In the genomic region with DNA sequence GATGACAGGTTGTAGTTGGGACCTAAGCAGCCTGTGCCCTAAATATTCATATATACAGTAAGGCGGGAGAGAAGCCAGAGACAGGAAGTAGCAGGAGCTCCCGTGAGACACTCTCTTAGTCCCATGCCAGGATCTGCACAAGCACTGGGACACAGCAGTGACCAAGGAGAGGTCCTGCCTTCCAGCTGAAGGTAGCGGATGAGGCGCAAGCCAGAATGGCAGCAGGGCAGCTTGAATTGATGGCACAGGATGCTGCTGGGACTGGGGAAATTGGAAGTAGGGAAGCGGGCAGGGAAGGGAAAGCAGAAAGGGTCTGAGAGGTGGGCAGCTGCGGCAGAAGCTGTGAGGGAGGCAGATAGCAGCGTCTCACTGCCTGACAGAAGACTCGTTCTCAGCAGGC, we compare ENCODE assay signal across 9 mouse cellular contexts.
DNase-seq lines count a peak whose midpoint lies in the region; ATAC-seq lines count a peak whose summit lies in the region.
"Had no signal": no experiment of that assay in that cellular context is flagged by ENCODE, and none has a peak within 500 bp of the region (broad histone marks: within the 10 kb centered on the region; RNA-seq: fewer than 3 reads in every experiment).

No protein-coding gene starts in this region.

- no peak overlapping the region for H3K9ac ChIP-seq in kidney, embryonic 15.5 days
- no peak overlapping the region for H3K9ac ChIP-seq in embryonic facial prominence, embryonic 12.5 days
- H3K9ac ChIP-seq in hindbrain, embryonic 15.5 days: no peak overlapping the region
- H3K9ac ChIP-seq in midbrain, embryonic 15.5 days: peak overlapping the region; percentile 14; the same call in 1 of the 2 replicates

- DNase-seq in kidney, postnatal 14 days: no peak
- DNase-seq in thymus, postnatal 36 days: no peak
- DNase-seq in layer of hippocampus, adult 18-20 months (ENCODE audit: low spot score in 2 of 2): no peak
- no peak for DNase-seq in left cerebral cortex, adult 9 months (ENCODE audit: low spot score in 2 of 2)
- DNase-seq: cerebellum, adult 9-10 months had no signal

- WGBS in kidney, embryonic 15.5 days: 65% methylated on average over 8 of the region's 8 CpGs
- 64% methylated on average over 8 of the region's 8 CpGs for WGBS in embryonic facial prominence, embryonic 12.5 days
- 53% methylated on average over 8 of the region's 8 CpGs for WGBS in hindbrain, embryonic 15.5 days
- WGBS in midbrain, embryonic 15.5 days: 68% methylated on average over 8 of the region's 8 CpGs

- H3K4me2 ChIP-seq in kidney, embryonic 15.5 days: no peak overlapping the region
- no peak overlapping the region for H3K4me2 ChIP-seq in embryonic facial prominence, embryonic 12.5 days (replicated peaks)
- no peak overlapping the region for H3K4me2 ChIP-seq in hindbrain, embryonic 15.5 days
- H3K4me2 ChIP-seq in midbrain, embryonic 15.5 days: no peak overlapping the region

- no peaks in the 10 kb centered on the region for H3K27me3 ChIP-seq in kidney, embryonic 15.5 days
- no peaks in the 10 kb centered on the region for H3K27me3 ChIP-seq in embryonic facial prominence, embryonic 12.5 days
- H3K27me3 ChIP-seq in hindbrain, embryonic 15.5 days: no peaks in the 10 kb centered on the region
- no peaks in the 10 kb centered on the region for H3K27me3 ChIP-seq in midbrain, embryonic 15.5 days (replicated peaks)

- no peak overlapping the region for H3K4me3 ChIP-seq in kidney, embryonic 15.5 days (replicated peaks)
- no peak overlapping the region for H3K4me3 ChIP-seq in embryonic facial prominence, embryonic 12.5 days
- H3K4me3 ChIP-seq in hindbrain, embryonic 15.5 days: no peak overlapping the region
- no peak overlapping the region for H3K4me3 ChIP-seq in midbrain, embryonic 15.5 days

- peak overlapping the region; percentile 79 for H3K27ac ChIP-seq in kidney, embryonic 15.5 days
- peak overlapping the region; percentile 48 for H3K27ac ChIP-seq in embryonic facial prominence, embryonic 12.5 days
- peak overlapping the region; percentile 28; the same call in 1 of the 2 replicates for H3K27ac ChIP-seq in hindbrain, embryonic 15.5 days (replicated peaks)
- H3K27ac ChIP-seq in midbrain, embryonic 15.5 days: peak overlapping the region; percentile 56

- H3K4me1 ChIP-seq in kidney, embryonic 15.5 days: peaks cover 42% of the 10 kb centered on the region
- H3K4me1 ChIP-seq in embryonic facial prominence, embryonic 12.5 days: peaks cover 39% of the 10 kb centered on the region
- peaks cover 69% of the 10 kb centered on the region for H3K4me1 ChIP-seq in hindbrain, embryonic 15.5 days (replicated peaks)
- peaks cover 53% of the 10 kb centered on the region for H3K4me1 ChIP-seq in midbrain, embryonic 15.5 days

- H3K9me3 ChIP-seq in kidney, embryonic 15.5 days (replicated peaks): no peaks in the 10 kb centered on the region
- H3K9me3 ChIP-seq in embryonic facial prominence, embryonic 12.5 days: no peaks in the 10 kb centered on the region
- no peaks in the 10 kb centered on the region for H3K9me3 ChIP-seq in hindbrain, embryonic 15.5 days
- no peaks in the 10 kb centered on the region for H3K9me3 ChIP-seq in midbrain, embryonic 15.5 days

- no peaks in the 10 kb centered on the region for H3K36me3 ChIP-seq in kidney, embryonic 15.5 days
- H3K36me3 ChIP-seq in embryonic facial prominence, embryonic 12.5 days: no peaks in the 10 kb centered on the region
- no peaks in the 10 kb centered on the region for H3K36me3 ChIP-seq in hindbrain, embryonic 15.5 days
- no peaks in the 10 kb centered on the region for H3K36me3 ChIP-seq in midbrain, embryonic 15.5 days (replicated peaks)

- 0 out of 2 replicates have a peak, but pooled peaks have one; percentile 27 for ATAC-seq in kidney, embryonic 15.5 days (replicated peaks; ENCODE audit: low FRiP score)
- no peak for ATAC-seq in embryonic facial prominence, embryonic 12.5 days (ENCODE audit: insufficient number of reproducible peaks, insufficient read depth, low FRiP score, low TSS enrichment)
- ATAC-seq in hindbrain, embryonic 15.5 days (ENCODE audit: low FRiP score, low read depth): no peak
- no peak; the same call in 1 of the 2 replicates for ATAC-seq in midbrain, embryonic 15.5 days (replicated peaks)

Comparison
In these comparisons a context has a peak if more than half of its experiments do, and no peak if none do; other contexts are left out.
1. H3K27ac ChIP-seq: peak in every context shown above with its lines; median percentile 79 in kidney, embryonic 15.5 days; 56 in midbrain, embryonic 15.5 days; 48 in embryonic facial prominence, embryonic 12.5 days; 28 in hindbrain, embryonic 15.5 days.